Mouse (Mus musculus) lung, embryonic 14.5 days (tissue): Measurements from ENCODE around the gene Lyrm4. TPM values are rescaled to one million over a fixed set of nuclear protein-coding genes. Genes with fewer than 3 reads are reported as not detected.

Experiments
- ATAC-seq: fragments of 200-750 bp; cut with Nextera tagmentation; 2 replicates; pipeline ENCODE4 v1.8.0; 2017; ENCODE audit warnings: mild to moderate bottlenecking, moderate TSS enrichment, moderate library complexity; ENCODE audit not compliant: insufficient read depth
- DNase-seq: peaks from one replicate; pipeline ENCODE4 v3.0.0-alpha.2; 2015
- H3K27ac ChIP-seq: fragments of 300-500 bp; sonication (generic); 2 replicates; pipeline ENCODE4 v1.5.1; 2014; ENCODE audit warnings: low read depth, mild to moderate bottlenecking, moderate library complexity
- H3K27me3 ChIP-seq: fragments of 300-500 bp; sonication (generic); 2 replicates; pipeline ENCODE4 v1.6.1; 2014; ENCODE audit warnings: low read length, control low read depth; ENCODE audit not compliant: insufficient read depth
- H3K36me3 ChIP-seq: fragments of 300-500 bp; sonication (generic); 2 replicates; pipeline ENCODE4 v1.6.1; 2014; ENCODE audit warnings: control low read depth; ENCODE audit not compliant: insufficient read depth
- H3K4me1 ChIP-seq: fragments of 300-500 bp; sonication (generic); 2 replicates; pipeline ENCODE4 v1.6.1; 2014; ENCODE audit warnings: antibody characterized with exemption, control low read depth; ENCODE audit not compliant: insufficient read depth
- H3K4me2 ChIP-seq: fragments of 300-500 bp; sonication (generic); 2 replicates; pipeline ENCODE4 v1.6.1; 2014; ENCODE audit warnings: mild to moderate bottlenecking
- H3K4me3 ChIP-seq: fragments of 300-500 bp; sonication (generic); 2 replicates; pipeline ENCODE4 v1.5.1; 2014; ENCODE audit warnings: low read depth, low read length
- H3K9ac ChIP-seq: fragments of 300-500 bp; sonication (generic); 2 replicates; pipeline ENCODE4 v1.6.1; 2014
- H3K9me3 ChIP-seq: fragments of 300-500 bp; sonication (generic); 2 replicates; pipeline ENCODE4 v1.6.1; 2016; ENCODE audit warnings: low read depth, low read length, control low read depth
- CTCF ChIP-seq: IDR thresholded peaks from 2 replicates; pipeline ENCODE4 v1.5.1; 2016; ENCODE audit warnings: antibody characterized with exemption, low read depth
- WGBS: fragments of 180-500 bp; shearing (Covaris S2); extraction: QIAGEN DNeasy Blood & Tissue Kit; methylation state at CpG from one replicate; pipeline ENCODE4 v1.1.7; 2014; 5-methylcytosine and 5-hydroxymethylcytosine counted together
- polyA plus RNA-seq: library from polyadenylated mRNA; unstranded; fragments of >200 nt; fragmentation: Nextera tagmentation; extraction: Ambion mirVana; gene quantifications from 2 replicates; pipeline ENCODE4 v1.2.1, GENCODE M21; 2014

The Lyrm4 gene
- polyA plus RNA-seq, 1 experiment from 2014 or later, result 25.9 TPM

DNA sequence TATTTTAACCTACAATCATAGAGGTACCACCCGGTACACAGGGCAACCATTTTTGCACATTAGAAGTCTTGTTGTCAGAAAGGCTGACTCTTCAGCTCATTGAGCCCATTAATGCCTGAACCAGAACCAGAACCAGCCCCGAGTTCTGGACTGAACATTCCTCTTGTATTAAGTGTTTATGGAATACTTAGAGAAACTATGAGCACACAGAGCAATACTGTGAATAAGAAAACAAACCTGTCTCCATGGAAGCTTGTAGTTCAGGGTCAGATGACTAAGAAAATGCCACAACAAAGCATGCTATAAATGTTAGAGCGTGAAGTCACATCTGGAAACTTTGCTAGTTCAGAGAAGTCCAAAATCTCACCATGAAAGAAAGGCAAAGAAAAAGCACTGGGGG lies 35.7 kb downstream of the Lyrm4 start:
- Histone ChIP-seq H3K9ac (no peak overlapping the region), H3K36me3 (no peaks in the 10 kb centered on the region), H3K4me3 (no peak overlapping the region), H3K4me2 (no peak overlapping the region), H3K27ac (no peak overlapping the region), H3K27me3 (no peaks in the 10 kb centered on the region), H3K4me1 (no peaks in the 10 kb centered on the region), H3K9me3 (no peaks in the 10 kb centered on the region)
- no peak for ATAC-seq
- DNase-seq, result no peak
- WGBS, result 89% methylated on average over 3 of the region's 3 CpGs
- no peak for TF ChIP-seq CTCF

DNA sequence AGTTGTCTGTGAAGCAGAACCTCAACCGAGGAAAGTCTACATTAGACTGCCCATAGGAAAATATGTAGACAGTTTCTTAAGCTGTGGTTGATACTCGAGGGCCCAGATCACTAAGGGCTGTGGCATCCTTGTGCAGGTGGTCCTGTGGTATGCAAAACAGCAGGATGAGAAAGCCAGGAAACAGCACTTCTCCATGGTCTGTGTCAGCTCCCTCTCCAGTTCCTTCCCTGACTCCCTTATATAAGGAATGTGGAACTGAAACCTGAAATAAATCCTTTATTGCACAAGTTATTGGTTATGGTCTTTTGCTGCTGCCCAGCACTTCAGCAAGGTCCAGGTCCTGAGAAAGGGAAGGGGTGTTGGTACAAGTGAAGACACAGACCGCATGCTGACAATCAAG lies 42.8 kb downstream of the Lyrm4 start:
- 69% methylated on average over 3 of the region's 3 CpGs for WGBS
- DNase-seq, result no peak
- no peak overlapping the region for H3K4me3 ChIP-seq
- no peak for ATAC-seq
- H3K27me3 ChIP-seq, result no peaks in the 10 kb centered on the region
- H3K9ac ChIP-seq, result no peak overlapping the region
- no peak overlapping the region for H3K4me2 ChIP-seq
- H3K9me3 ChIP-seq, result no peaks in the 10 kb centered on the region
- peaks cover 2% of the 10 kb centered on the region; the same call in 1 of the 2 replicates for H3K36me3 ChIP-seq
- H3K27ac ChIP-seq, result no peak overlapping the region
- no peak for TF ChIP-seq CTCF
- H3K4me1 ChIP-seq, result no peaks in the 10 kb centered on the region

DNA sequence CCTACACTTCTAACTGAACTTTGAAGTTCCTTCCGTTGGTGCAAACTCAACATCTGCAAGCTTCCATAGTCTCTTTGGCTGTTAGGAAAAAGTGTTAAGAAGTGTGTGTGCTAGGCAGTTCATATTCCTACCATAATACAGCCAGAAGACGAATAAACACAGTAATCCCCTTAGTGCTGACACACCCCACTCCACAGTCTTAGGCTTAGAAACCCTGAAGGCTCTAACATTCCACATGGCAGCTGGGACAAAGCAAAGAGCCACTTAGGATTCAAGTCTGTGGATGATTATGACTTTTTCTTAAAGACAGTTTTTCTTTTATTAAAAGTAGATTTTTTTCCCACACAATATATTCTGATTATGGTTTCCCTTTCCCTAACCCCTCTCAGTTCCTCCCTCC lies 50.6 kb downstream of the Lyrm4 start:
- H3K27ac ChIP-seq, result no peak overlapping the region
- H3K27me3 ChIP-seq, result no peaks in the 10 kb centered on the region
- TF ChIP-seq CTCF, result no peak
- H3K4me1 ChIP-seq, result no peaks in the 10 kb centered on the region
- WGBS, result 76% methylated on average over 2 of the region's 2 CpGs
- H3K9me3 ChIP-seq, result no peaks in the 10 kb centered on the region
- no peak for ATAC-seq
- peak; percentile 3 for DNase-seq
- no peak overlapping the region for H3K4me3 ChIP-seq
- H3K9ac ChIP-seq, result no peak overlapping the region
- no peak overlapping the region for H3K4me2 ChIP-seq
- H3K36me3 ChIP-seq, result no peaks in the 10 kb centered on the region

DNA sequence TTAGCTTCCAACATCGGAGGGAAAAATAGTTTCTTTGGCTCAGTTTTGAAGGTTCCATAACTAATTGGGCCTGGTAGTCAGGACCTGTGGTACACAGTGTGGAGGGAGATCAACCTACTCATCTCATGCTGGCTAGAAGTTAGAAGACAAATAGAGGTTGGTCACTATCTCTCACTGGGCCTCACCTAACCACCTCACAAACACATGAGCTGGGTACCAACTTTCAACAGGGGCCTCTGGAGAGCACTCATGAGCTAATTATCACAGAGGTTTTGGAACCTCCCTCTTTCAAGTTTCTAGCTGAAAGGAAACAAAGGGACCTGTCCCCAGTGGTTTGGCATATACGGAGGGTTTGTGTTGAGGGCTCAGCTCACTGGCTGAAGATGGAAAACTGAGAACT lies 59.8 kb downstream of the Lyrm4 start:
- WGBS, result 70% methylated on average over 2 of the region's 2 CpGs
- Histone ChIP-seq H3K9me3 (no peaks in the 10 kb centered on the region), H3K4me2 (no peak overlapping the region)

DNA sequence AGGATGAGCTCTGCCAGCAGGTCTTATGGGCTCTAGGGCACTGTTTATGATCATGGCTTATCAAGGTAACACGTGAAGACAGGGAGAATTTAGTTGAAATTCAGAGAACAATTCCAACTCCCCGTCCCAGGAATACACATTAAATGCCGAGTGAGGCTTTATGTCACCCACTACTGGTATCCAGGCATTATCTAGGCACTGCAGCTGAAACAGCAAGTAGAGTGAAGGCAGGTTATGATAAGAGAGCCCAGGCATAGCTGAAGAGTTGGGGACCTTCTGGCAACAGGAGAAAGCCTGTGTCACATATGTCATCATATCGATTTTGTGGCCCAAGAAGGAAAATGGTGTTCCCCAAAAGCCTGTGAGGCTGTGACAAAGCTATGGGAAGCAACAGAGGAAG lies 60.4 kb downstream of the Lyrm4 start:
- Histone ChIP-seq H3K27me3 (no peaks in the 10 kb centered on the region), H3K9ac (no peak overlapping the region), H3K4me2 (no peak overlapping the region), H3K27ac (no peak overlapping the region), H3K36me3 (no peaks in the 10 kb centered on the region), H3K4me1 (no peaks in the 10 kb centered on the region), H3K4me3 (no peak overlapping the region), H3K9me3 (no peaks in the 10 kb centered on the region)
- TF ChIP-seq CTCF, result no peak
- ATAC-seq (no peak), DNase-seq (no peak)
- 81% methylated on average over 4 of the region's 4 CpGs for WGBS

More for the DNA sequence above, 59.8 kb downstream of the Lyrm4 start:
- H3K27ac ChIP-seq, result no peak overlapping the region
- H3K36me3 ChIP-seq, result no peaks in the 10 kb centered on the region
- DNase-seq, result no peak
- TF ChIP-seq CTCF, result no peak
- H3K9ac ChIP-seq, result no peak overlapping the region
- no peaks in the 10 kb centered on the region for H3K4me1 ChIP-seq
- H3K4me3 ChIP-seq, result no peak overlapping the region
- ATAC-seq, result no peak
- H3K27me3 ChIP-seq, result no peaks in the 10 kb centered on the region

DNA sequence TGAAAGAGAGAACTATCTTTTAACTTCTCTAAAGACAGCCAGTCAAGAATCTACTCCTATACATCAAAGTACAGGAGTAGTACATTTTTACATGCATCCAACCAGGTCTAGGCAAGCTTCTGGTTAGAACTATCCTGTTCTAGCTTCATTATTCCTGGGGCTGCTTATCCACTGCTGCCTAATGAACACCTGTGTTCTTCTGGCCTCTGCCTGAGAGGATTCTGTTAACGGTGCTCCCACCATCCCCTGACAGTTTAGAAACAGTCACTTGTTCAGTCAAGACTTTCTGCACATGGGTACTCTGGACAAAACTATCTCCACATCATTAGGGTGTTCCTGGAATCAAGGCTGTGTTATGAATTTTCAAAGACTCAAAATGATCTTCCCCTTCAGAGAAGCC lies 60.8 kb downstream of the Lyrm4 start:
- no peaks in the 10 kb centered on the region for H3K27me3 ChIP-seq
- no peak for DNase-seq
- no peaks in the 10 kb centered on the region for H3K9me3 ChIP-seq
- WGBS, result 89% methylated on average over 1 of the region's 1 CpGs
- H3K9ac ChIP-seq, result no peak overlapping the region
- no peaks in the 10 kb centered on the region for H3K36me3 ChIP-seq
- no peak for TF ChIP-seq CTCF
- no peak overlapping the region for H3K27ac ChIP-seq
- H3K4me2 ChIP-seq, result no peak overlapping the region
- no peak overlapping the region for H3K4me3 ChIP-seq
- no peaks in the 10 kb centered on the region for H3K4me1 ChIP-seq
- no peak for ATAC-seq

DNA sequence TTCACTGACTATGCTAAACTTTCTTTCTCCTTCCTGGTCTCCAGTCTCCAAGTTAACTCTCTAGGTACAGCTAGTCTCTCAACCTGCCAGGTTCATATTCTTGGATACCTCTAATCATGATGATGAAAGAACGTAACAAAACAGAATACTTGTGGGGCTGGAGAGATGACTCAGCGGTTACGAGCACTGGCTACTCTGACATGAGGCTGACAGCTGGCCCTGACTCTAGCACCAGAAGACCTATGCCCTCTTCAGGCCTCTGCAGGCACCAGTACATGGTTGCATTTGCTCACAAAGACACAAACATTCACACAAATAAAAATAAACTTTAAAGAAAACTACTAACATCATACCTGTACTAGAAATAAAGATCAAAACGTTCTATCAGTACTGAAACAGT lies 81.8 kb downstream of the Lyrm4 start:
- Histone ChIP-seq H3K9ac (no peak overlapping the region), H3K4me2 (no peak overlapping the region), H3K27ac (no peak overlapping the region), H3K27me3 (no peaks in the 10 kb centered on the region), H3K4me1 (no peaks in the 10 kb centered on the region), H3K9me3 (no peaks in the 10 kb centered on the region), H3K36me3 (no peaks in the 10 kb centered on the region), H3K4me3 (no peak overlapping the region)
- TF ChIP-seq CTCF, result no peak
- whole genome bisulfite sequencing, result 81% methylated on average over 4 of the region's 4 CpGs
- DNase-seq (no peak), ATAC-seq (no peak)

DNA sequence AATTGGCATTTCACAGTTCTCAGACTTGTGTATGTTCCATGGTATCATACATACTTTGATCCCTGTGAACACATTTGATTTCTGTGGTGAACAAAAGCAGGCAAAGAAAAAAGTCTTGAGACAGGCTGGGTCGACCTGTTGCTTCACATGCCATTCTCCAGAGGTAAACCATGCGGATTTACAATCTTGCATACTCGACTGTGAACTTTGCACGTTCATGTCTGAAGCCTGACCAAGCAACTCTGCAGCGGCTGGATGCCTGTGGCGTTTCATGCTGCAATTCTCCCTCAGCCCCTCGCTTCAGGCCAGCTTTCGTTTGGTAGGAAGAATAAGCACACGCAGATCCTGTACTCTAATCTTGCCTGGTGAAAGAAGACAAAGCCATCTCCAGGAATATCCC lies 85.4 kb downstream of the Lyrm4 start:
- ATAC-seq (no peak), DNase-seq (no peak)
- Histone ChIP-seq H3K9ac (no peak overlapping the region), H3K36me3 (no peaks in the 10 kb centered on the region), H3K27ac (no peak overlapping the region), H3K9me3 (no peaks in the 10 kb centered on the region), H3K4me1 (no peaks in the 10 kb centered on the region), H3K4me3 (no peak overlapping the region), H3K4me2 (no peak overlapping the region), H3K27me3 (no peaks in the 10 kb centered on the region)
- WGBS, result 66% methylated on average over 9 of the region's 9 CpGs
- TF ChIP-seq CTCF, result no peak
